Mouse (Mus musculus): ENCODE results near the gene Pepd. TPM values are rescaled to one million over a fixed set of nuclear protein-coding genes. Genes with fewer than 3 reads are reported as not detected.

Gene Pepd
- polyA plus RNA-seq, 1 experiment from 2014 or later = 64.5 TPM

GRCm38 (mm10) chr7:35056999-35057398 lies 144.8 kb downstream of the Pepd start:
- H3K4me1 ChIP-seq = peaks cover 11% of the 10 kb centered on the region
- H3K36me3 ChIP-seq = no peaks in the 10 kb centered on the region
- WGBS = 17% methylated on average over 10 of the region's 10 CpGs
- H3K9me3 ChIP-seq = peaks cover 4% of the 10 kb centered on the region; the same call in 1 of the 2 replicates
- no peaks in the 10 kb centered on the region for H3K27me3 ChIP-seq (ENCODE audit: insufficient read depth, poor library complexity, severe bottlenecking)
- H3K4me3 ChIP-seq = peak overlapping the region; percentile 97
- no peak for DNase-seq (ENCODE audit: low spot score)
- H3K27ac ChIP-seq = peak overlapping the region; percentile 97

DNA sequence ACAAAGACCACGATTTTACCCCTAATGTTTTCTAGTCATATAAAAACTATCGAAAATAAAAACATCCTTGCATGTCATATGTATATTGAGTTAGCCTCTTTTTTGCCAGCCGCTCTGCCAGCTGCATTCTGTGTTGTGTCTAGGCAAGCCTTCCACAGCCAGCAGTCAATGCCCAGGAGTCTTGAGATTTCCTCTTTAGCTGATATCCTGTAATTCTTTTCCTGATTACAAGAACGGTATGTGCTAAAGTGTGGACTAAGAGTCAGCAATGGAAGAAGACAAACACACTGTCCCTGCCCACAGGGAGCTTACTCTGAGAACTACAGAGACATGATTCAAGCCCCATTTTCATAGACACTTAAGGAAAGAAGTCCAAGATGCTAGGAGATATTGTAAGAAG lies 145.4 kb downstream of the Pepd start:
- Histone ChIP-seq H3K4me3 (no peak overlapping the region), H3K4me1 (peaks cover 11% of the 10 kb centered on the region), H3K36me3 (no peaks in the 10 kb centered on the region), H3K9me3 (peaks cover 4% of the 10 kb centered on the region; the same call in 1 of the 2 replicates), H3K27me3 (ENCODE audit: insufficient read depth, poor library complexity, severe bottlenecking) (no peaks in the 10 kb centered on the region), H3K27ac (no peak overlapping the region)
- 72% methylated on average over 4 of the region's 4 CpGs for WGBS
- DNase-seq (ENCODE audit: low spot score) = no peak

- H3K4me3 ChIP-seq = no peak overlapping the region
- 68% methylated on average over 1 of the region's 1 CpGs for WGBS
These were observed 146.2 kb downstream of the Pepd start for GRCm38 (mm10) chr7:35058329-35058728.

GRCm38 (mm10) chr7:35059467-35059866 lies 147.3 kb downstream of the Pepd start:
- Histone ChIP-seq H3K36me3 (no peaks in the 10 kb centered on the region), H3K27me3 (ENCODE audit: insufficient read depth, poor library complexity, severe bottlenecking) (no peaks in the 10 kb centered on the region), H3K4me1 (peaks cover 11% of the 10 kb centered on the region), H3K27ac (no peak overlapping the region), H3K4me3 (no peak overlapping the region), H3K9me3 (peaks cover 4% of the 10 kb centered on the region; the same call in 1 of the 2 replicates)
- no peak for DNase-seq (ENCODE audit: low spot score)
- WGBS = 65% methylated on average over 5 of the region's 5 CpGs

More at GRCm38 (mm10) chr7:35058329-35058728, 146.2 kb downstream of the Pepd start:
- Histone ChIP-seq H3K27me3 (ENCODE audit: insufficient read depth, poor library complexity, severe bottlenecking) (no peaks in the 10 kb centered on the region), H3K4me1 (peaks cover 11% of the 10 kb centered on the region), H3K9me3 (peaks cover 4% of the 10 kb centered on the region; the same call in 1 of the 2 replicates), H3K27ac (no peak overlapping the region), H3K36me3 (no peaks in the 10 kb centered on the region)
- DNase-seq (ENCODE audit: low spot score) = no peak

DNA sequence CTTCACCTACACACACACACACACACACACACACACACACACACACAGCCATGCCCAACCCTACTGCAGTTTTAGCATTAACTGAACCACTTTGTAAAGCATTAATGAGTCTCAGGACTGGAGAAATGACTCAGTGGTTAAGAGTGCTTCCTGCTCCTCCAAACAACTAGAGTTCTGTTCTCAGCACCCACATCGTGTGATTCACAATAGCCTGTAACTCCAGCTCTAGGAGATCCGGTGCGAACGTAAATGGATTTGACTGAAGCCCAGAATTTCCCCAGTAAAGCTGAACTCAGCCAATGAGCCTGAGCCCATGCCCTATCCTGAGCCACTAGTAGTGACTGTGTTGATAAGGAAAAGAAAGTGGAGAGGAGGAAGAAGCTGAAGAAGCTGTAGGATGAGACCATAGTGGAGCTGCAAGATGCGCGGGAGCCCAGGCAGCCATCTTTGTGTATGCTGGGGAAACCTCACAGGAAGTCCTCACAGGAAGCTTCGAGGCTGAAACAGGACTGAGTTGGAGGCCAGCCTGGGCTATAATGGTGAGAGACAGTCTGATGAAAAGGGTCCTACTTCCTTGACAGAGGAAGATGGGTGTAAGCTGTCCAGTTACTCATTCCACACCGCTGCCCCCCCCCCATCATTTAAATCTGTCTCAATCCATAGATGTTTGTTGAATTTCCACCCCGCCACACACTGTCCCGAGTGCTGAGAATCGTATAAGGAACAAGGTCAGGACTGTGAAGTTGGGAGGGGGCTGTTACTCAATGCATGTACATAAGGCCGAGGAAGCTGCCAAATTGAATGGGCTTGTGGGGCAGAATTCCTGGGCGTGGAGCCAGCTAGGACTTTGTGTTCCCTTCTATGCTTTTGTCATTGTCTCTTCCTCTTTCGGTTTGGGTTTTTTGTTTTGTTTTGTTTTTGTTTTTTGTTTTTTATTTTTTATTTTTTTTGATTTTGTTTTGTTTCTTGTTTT lies 152.4 kb downstream of the Pepd start:
- Histone ChIP-seq H3K4me1 (no peaks in the 10 kb centered on the region), H3K9me3 (peaks cover 4% of the 10 kb centered on the region; the same call in 1 of the 2 replicates), H3K36me3 (no peaks in the 10 kb centered on the region), H3K27me3 (ENCODE audit: insufficient read depth, poor library complexity, severe bottlenecking) (no peaks in the 10 kb centered on the region), H3K4me3 (no peak overlapping the region), H3K27ac (no peak overlapping the region)
- 77% methylated on average over 14 of the region's 14 CpGs for WGBS
- DNase-seq (ENCODE audit: low spot score) = no peak

DNA sequence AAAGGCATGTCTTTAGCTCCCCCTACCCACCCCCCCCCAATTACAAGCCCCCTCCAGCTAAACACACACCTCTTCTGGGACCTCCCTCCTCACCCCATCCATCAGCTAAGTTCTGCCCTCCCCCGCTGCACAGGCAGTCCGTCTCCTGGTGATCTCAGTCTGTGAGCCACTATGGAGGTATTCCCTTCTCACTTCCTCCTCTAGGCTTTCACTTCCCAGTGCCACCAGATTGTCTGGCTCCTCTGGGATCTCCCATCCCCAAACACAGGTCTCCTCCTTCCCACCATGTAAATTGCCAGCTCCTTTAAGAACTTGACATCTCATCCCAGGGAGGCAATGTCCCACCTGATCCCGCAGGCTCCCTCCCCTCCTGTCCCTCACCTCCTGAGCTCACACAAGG lies 153.8 kb downstream of the Pepd start:
- no peaks in the 10 kb centered on the region; the same call in 1 of the 2 replicates for H3K27me3 ChIP-seq (ENCODE audit: insufficient read depth, poor library complexity, severe bottlenecking)
- no peak overlapping the region for H3K4me3 ChIP-seq
- H3K9me3 ChIP-seq = no peaks in the 10 kb centered on the region
- H3K36me3 ChIP-seq = no peaks in the 10 kb centered on the region
- DNase-seq (ENCODE audit: low spot score) = no peak
- H3K4me1 ChIP-seq = no peaks in the 10 kb centered on the region
- no peak overlapping the region for H3K27ac ChIP-seq
- WGBS = 68% methylated on average over 3 of the region's 3 CpGs

DNA sequence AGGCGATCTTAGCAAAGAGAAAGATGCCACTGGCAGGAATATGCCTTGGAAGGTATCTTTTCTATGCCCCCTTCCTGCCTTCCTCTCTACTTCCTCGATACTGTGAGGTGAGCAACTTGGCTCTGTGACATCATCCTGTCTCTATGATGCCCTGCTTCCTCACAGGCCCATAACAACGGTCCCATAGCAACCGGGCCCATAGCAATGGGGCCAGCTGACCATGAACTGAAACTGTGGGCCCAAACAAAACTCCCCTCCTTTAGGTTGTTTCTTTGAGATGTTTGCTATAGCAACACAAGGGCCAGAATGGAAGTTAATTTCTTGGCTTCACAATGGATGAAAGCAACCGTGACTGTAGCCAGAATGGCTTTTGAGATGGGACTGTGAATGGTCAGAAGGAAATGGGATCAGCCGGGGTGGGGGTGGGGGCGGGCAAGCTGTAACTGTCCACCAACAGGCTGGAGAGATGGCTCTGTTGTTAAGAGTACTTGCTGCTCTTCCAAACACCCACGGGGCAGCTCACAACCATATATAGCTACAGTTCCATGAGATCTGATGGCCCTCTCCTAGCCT lies 154.5 kb downstream of the Pepd start:
- no peaks in the 10 kb centered on the region for H3K4me1 ChIP-seq
- 81% methylated on average over 8 of the region's 8 CpGs for WGBS
- no peaks in the 10 kb centered on the region; the same call in 1 of the 2 replicates for H3K27me3 ChIP-seq (ENCODE audit: insufficient read depth, poor library complexity, severe bottlenecking)
- H3K4me3 ChIP-seq = no peak overlapping the region
- no peak for DNase-seq (ENCODE audit: low spot score)
- no peaks in the 10 kb centered on the region for H3K36me3 ChIP-seq
- H3K9me3 ChIP-seq = no peaks in the 10 kb centered on the region
- no peak overlapping the region for H3K27ac ChIP-seq

GRCm38 (mm10) chr7:35076645-35077044 lies 164.5 kb downstream of the Pepd start:
- Histone ChIP-seq H3K27me3 (ENCODE audit: insufficient read depth, poor library complexity, severe bottlenecking) (no peaks in the 10 kb centered on the region), H3K27ac (no peak overlapping the region; the same call in 1 of the 2 replicates), H3K36me3 (no peaks in the 10 kb centered on the region), H3K4me3 (no peak overlapping the region), H3K4me1 (peaks cover 9% of the 10 kb centered on the region; the same call in 1 of the 2 replicates), H3K9me3 (no peaks in the 10 kb centered on the region)
- WGBS = 33% methylated on average over 5 of the region's 5 CpGs
- DNase-seq (ENCODE audit: low spot score) = no peak

GRCm38 (mm10) chr7:35080843-35081338 lies 168.7 kb downstream of the Pepd start:
- Histone ChIP-seq H3K27ac (peak overlapping the region; percentile 31; the same call in 1 of the 2 replicates), H3K9me3 (no peaks in the 10 kb centered on the region), H3K27me3 (ENCODE audit: insufficient read depth, poor library complexity, severe bottlenecking) (peaks cover 8% of the 10 kb centered on the region), H3K36me3 (no peaks in the 10 kb centered on the region), H3K4me1 (peaks cover 16% of the 10 kb centered on the region), H3K4me3 (0 out of 2 replicates have a peak overlapping the region, but pooled peaks have one; percentile 1)
- no peak for DNase-seq (ENCODE audit: low spot score)
- WGBS = 33% methylated on average over 10 of the region's 10 CpGs

GRCm38 (mm10) chr7:35081406-35082104 lies 169.4 kb downstream of the Pepd start:
- Histone ChIP-seq H3K27me3 (ENCODE audit: insufficient read depth, poor library complexity, severe bottlenecking) (peaks cover 12% of the 10 kb centered on the region), H3K4me3 (no peak overlapping the region), H3K4me1 (peaks cover 21% of the 10 kb centered on the region), H3K36me3 (no peaks in the 10 kb centered on the region), H3K9me3 (no peaks in the 10 kb centered on the region), H3K27ac (0 out of 2 replicates have a peak overlapping the region, but pooled peaks have one; percentile 31)
- WGBS = 64% methylated on average over 9 of the region's 9 CpGs
- DNase-seq (ENCODE audit: low spot score) = no peak

- no peak overlapping the region for H3K4me3 ChIP-seq
- H3K9me3 ChIP-seq = no peaks in the 10 kb centered on the region
- H3K27ac ChIP-seq = no peak overlapping the region
- peaks cover 20% of the 10 kb centered on the region for H3K4me1 ChIP-seq
- DNase-seq (ENCODE audit: low spot score) = no peak
- peaks cover 23% of the 10 kb centered on the region for H3K27me3 ChIP-seq (ENCODE audit: insufficient read depth, poor library complexity, severe bottlenecking)
- 75% methylated on average over 12 of the region's 12 CpGs for WGBS
- no peaks in the 10 kb centered on the region for H3K36me3 ChIP-seq
These were observed 172.6 kb downstream of the Pepd start for GRCm38 (mm10) chr7:35084565-35085360.

Data from heart, embryonic 10.5 days (tissue).